Mouse (Mus musculus) ES-Bruce4 (cell line): ENCODE results near the gene Smarcd1. TPM values are rescaled to one million over a fixed set of nuclear protein-coding genes. Genes with fewer than 3 reads are reported as not detected.

ENCODE experiments used
- H3K27ac ChIP-seq: 2 replicates; pipeline ENCODE4 v1.5.1; 2012; ENCODE audit warnings: low read length, inconsistent platforms; ENCODE audit not compliant: insufficient read depth
- H3K27me3 ChIP-seq: 2 replicates; pipeline ENCODE4 v1.6.1; 2012; ENCODE audit warnings: mild to moderate bottlenecking, low read length, inconsistent platforms; ENCODE audit not compliant: control insufficient read depth, poor library complexity, insufficient read depth, severe bottlenecking
- H3K36me3 ChIP-seq: 2 replicates; pipeline ENCODE4 v1.6.1; 2012; ENCODE audit warnings: inconsistent platforms, mild to moderate bottlenecking, low read length, moderate library complexity; ENCODE audit not compliant: control insufficient read depth, poor library complexity, insufficient read depth, severe bottlenecking
- H3K4me1 ChIP-seq: one replicate; pipeline ENCODE4 v1.8.1; 2011; ENCODE audit warnings: low read length; ENCODE audit not compliant: control insufficient read depth, insufficient read depth
- H3K4me3 ChIP-seq: 2 replicates; pipeline ENCODE4 v1.5.1; 2011; ENCODE audit warnings: low read depth, mild to moderate bottlenecking, low read length
- H3K9ac ChIP-seq: 2 replicates; pipeline ENCODE4 v1.6.1; 2012; ENCODE audit warnings: low read depth, mild to moderate bottlenecking, inconsistent platforms; ENCODE audit not compliant: poor library complexity, severe bottlenecking
- H3K9me3 ChIP-seq: replicated peaks from 2 replicates; pipeline ENCODE4 v1.6.1; 2012; ENCODE audit warnings: mild to moderate bottlenecking, low read length, inconsistent platforms; ENCODE audit not compliant: control insufficient read depth, poor library complexity, insufficient read depth, severe bottlenecking
- CTCF ChIP-seq: IDR thresholded peaks from one replicate; pipeline ENCODE4 v1.8.1; 2011; ENCODE audit warnings: low read depth, low read length
- EP300 ChIP-seq: IDR thresholded peaks from 2 replicates; pipeline ENCODE4 v1.6.1; 2011; ENCODE audit warnings: low read depth, low read length; ENCODE audit not compliant: insufficient read depth
- POLR2A ChIP-seq: IDR thresholded peaks from one replicate; pipeline ENCODE4 v1.8.1; 2011; ENCODE audit warnings: low read length; ENCODE audit not compliant: insufficient read depth
- polyA plus RNA-seq: library from polyadenylated mRNA; stranded (reverse); fragments of >200 nt; gene quantifications from 2 replicates; pipeline ENCODE4 v1.2.4, GENCODE M21; 2011; ENCODE audit warnings: low read depth; ENCODE audit not compliant: missing spikeins, insufficient read depth, insufficient read length

Gene Smarcd1
- polyA plus RNA-seq, 1 experiment: 92.3 TPM

DNA sequence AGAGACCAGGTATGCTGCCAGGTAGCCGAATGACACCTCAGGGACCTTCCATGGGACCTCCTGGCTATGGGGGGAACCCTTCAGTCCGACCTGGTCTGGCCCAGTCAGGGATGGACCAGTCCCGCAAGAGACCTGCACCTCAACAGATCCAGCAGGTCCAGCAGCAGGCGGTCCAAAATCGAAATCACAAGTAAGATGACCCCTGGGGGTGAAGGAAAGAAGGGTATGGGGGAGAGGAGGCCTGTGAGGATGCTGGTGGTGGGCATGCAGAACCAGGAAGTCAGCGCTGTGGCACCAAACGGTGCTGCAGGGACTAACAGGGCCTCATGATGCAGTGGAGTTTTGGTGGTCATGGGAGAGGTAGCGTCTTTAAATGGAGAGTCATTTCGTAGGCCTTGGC is 1.2 kb downstream of the Smarcd1 start:
- H3K9ac ChIP-seq: peak overlapping the region; percentile 93
- H3K9me3 ChIP-seq: no peaks in the 10 kb centered on the region
- no peak for TF ChIP-seq POLR2A
- no peak for TF ChIP-seq CTCF
- no peak for TF ChIP-seq EP300
- peak overlapping the region; percentile 13 for H3K4me3 ChIP-seq
- H3K27ac ChIP-seq: peak overlapping the region; percentile 77
- H3K36me3 ChIP-seq: peaks cover 12% of the 10 kb centered on the region
- H3K27me3 ChIP-seq: no peaks in the 10 kb centered on the region
- H3K4me1 ChIP-seq: peaks cover 10% of the 10 kb centered on the region

DNA sequence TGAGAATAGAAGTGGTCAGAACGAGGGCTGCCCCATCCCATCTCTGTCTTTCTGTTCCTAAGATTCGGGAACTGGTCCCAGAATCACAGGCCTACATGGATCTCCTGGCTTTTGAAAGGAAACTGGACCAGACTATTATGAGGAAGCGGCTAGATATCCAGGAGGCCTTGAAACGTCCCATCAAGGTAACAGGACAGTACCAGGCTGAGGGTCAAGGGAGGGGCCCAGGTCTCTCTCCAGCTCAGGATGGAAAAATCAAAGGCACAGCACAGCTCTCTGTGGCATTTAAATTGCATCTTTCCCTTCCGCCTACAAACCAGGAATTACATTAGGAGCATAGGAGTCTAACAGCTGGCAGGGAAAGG is 1.7 kb downstream of the Smarcd1 start:
- H3K27me3 ChIP-seq: no peaks in the 10 kb centered on the region
- H3K9me3 ChIP-seq: no peaks in the 10 kb centered on the region
- peak overlapping the region; percentile 77 for H3K27ac ChIP-seq
- peak overlapping the region; percentile 93 for H3K9ac ChIP-seq
- no peak overlapping the region for H3K4me3 ChIP-seq
- no peak for TF ChIP-seq EP300
- no peak for TF ChIP-seq POLR2A
- TF ChIP-seq CTCF: no peak
- peaks cover 14% of the 10 kb centered on the region for H3K36me3 ChIP-seq
- peaks cover 8% of the 10 kb centered on the region for H3K4me1 ChIP-seq

DNA sequence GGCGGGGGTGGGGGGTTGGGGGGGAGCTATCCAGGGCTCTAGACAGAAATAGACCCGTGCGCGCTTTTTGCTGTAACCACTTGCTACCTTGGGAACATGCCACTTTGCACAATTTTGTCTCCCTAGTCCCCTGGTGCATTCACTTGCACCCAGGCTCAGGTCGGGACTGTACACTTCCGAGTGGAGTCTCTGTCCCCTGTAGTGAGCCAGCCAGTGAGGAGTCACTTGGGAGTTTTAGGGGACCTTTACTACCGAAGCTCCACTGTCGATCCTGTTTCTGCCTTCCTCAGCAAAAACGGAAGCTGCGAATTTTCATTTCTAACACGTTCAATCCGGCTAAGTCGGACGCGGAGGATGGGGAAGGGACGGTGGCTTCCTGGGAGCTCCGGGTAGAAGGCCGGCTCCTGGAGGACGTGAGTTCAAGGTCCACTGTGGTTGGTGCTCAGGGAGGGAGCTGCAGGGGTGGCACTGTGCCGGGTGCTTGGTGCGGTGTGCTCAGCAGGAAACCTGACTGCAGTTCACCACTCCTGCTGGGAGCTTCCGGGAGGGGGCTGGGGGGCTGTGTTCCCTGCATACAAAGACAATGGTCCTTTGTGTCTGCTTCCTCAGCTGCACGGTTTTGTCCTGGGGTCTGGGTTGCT is 2.2 kb downstream of the Smarcd1 start:
- Histone ChIP-seq H3K27ac (peak overlapping the region; percentile 89), H3K4me3 (peak overlapping the region; percentile 53), H3K4me1 (peaks cover 6% of the 10 kb centered on the region), H3K9ac (peak overlapping the region; percentile 93), H3K27me3 (no peaks in the 10 kb centered on the region), H3K36me3 (peaks cover 19% of the 10 kb centered on the region), H3K9me3 (no peaks in the 10 kb centered on the region)
- TF ChIP-seq CTCF (no peak), POLR2A (no peak), EP300 (peak; percentile 96)

DNA sequence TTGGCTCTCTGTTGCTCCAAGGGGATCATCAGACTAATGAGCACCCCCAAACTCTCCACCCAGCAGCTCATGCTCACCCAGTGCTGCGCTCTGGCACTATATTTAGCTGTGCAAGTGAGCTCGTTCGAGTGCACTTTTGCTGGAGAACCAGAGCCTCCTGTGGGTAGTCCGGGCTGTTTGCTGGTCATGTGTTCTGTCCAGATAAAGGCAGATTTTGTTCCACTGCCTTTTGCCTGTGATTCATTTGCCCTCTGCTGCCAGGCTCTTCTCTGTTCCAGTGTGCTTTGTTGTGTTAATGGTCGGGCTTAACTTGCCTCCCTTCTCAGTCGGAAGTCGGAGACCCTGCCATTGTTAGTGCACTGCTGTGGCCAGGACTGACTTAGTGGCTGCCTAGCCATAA is 3.0 kb downstream of the Smarcd1 start:
- Histone ChIP-seq H3K4me1 (peaks cover 5% of the 10 kb centered on the region), H3K36me3 (peaks cover 27% of the 10 kb centered on the region), H3K9me3 (no peaks in the 10 kb centered on the region), H3K27me3 (no peaks in the 10 kb centered on the region), H3K27ac (peak overlapping the region; percentile 89), H3K4me3 (peak overlapping the region; percentile 53), H3K9ac (peak overlapping the region; percentile 93)
- TF ChIP-seq EP300 (peak; percentile 67; the same call in 1 of the 2 replicates), CTCF (no peak), POLR2A (no peak)

DNA sequence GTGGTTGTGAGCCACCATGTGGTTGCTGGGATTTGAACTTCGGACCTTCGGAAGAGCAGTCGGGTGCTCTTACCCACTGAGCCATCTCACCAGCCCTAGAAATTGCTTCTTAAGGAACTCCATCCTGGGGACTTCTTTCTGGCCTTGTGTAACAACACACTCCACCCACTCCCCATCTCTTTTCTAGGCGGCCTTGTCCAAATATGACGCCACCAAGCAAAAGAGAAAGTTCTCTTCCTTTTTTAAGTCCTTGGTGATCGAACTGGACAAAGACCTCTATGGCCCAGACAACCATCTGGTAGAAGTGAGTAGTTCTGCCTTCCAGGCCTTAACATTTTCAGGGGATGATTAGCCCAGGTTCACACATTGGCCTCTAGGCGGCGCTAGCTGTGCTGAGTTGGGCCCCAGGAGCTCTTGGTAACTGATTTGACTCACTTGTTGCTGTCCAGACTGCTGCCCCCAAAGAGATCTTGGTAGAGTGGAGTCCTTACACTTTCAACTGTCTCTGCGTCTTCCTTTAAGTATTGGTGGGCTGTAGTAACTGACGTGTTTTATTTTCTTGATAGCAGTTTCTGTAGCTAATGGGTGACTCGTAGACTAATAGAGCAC is 3.6 kb downstream of the Smarcd1 start, which contains the start of gene Gm17349:
Gene Gm17349 (minus strand): TSS at position 51 of the 609 bp plus-strand sequence.
- Histone ChIP-seq H3K9ac (peak within 1 kb of the TSS; percentile 93), H3K27me3 (no peaks in the 10 kb centered on the region), H3K36me3 (peaks cover 32% of the 10 kb centered on the region), H3K9me3 (no peaks in the 10 kb centered on the region), H3K27ac (peak within 1 kb of the TSS; percentile 89), H3K4me1 (no peaks in the 10 kb centered on the region), H3K4me3 (peak within 1 kb of the TSS; percentile 53)
- TF ChIP-seq EP300 (no peak), CTCF (peak; percentile 85)

DNA sequence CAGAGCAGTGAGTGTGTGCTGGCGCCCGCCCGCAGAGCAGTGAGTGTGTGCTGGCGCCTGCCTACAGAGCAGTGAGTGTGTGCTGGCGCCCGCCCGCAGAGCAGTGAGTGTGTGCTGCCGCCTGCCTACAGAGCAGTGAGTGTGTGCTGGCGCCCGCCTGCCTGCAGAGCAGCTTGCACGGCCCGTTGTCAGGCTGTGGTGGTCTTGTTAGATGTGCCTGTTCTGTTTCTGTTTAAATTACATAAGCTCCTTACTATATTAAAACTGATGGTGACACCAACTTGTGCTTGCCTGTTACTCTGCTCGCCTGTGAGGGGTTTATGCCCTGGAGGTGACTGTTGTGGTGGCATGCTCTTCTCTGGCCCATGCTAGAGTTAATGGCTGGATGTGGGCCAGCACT is 6.2 kb downstream of the Smarcd1 start:
- TF ChIP-seq POLR2A (no peak), CTCF (no peak), EP300 (no peak)
- Histone ChIP-seq H3K27ac (no peak overlapping the region), H3K27me3 (no peaks in the 10 kb centered on the region), H3K9me3 (no peaks in the 10 kb centered on the region), H3K4me1 (peaks cover 1% of the 10 kb centered on the region), H3K36me3 (peaks cover 43% of the 10 kb centered on the region), H3K9ac (peak overlapping the region; percentile 28; the same call in 1 of the 2 replicates), H3K4me3 (no peak overlapping the region; the same call in 1 of the 2 replicates)
